Mouse (Mus musculus): ENCODE measurements around the gene Ednrb. TPM values are rescaled to one million over a fixed set of nuclear protein-coding genes. Genes with fewer than 3 reads are reported as not detected.
A peak's percentile ranks its signal among the peaks of the same experiment; 100 is the strongest.

Gene Ednrb
- total and polyA plus RNA-seq, 2 experiments from 2014 or later: 122 to 174 TPM

DNA sequence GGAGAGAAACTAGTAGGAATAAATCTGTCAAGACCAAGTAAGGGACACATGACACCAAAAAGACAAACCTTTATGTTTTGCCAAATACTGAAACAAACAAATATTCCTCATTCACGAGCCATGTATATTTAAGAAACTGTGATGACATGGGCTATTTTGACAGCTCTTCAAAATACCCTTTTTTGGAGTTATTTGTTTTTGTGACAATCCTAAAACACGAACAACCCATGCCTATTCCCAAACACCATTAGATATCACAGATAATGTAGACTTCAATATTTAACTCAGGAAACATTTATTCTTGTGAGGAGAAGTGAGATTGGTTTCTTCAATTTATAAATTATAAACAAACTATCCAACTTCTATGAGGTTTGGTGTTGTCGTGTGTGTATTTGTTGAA, 32.4 kb upstream of the Ednrb start:
- Histone ChIP-seq H3K9ac (replicated peaks; ENCODE audit: low read length, poor library complexity, severe bottlenecking) (no peak overlapping the region), H3K4me3 (ENCODE audit: low read depth, low read length) (no peak overlapping the region), H3K36me3 (ENCODE audit: insufficient read depth, low read length) (no peaks in the 10 kb centered on the region), H3K9me3 (ENCODE audit: low read length) (no peaks in the 10 kb centered on the region), H3K4me2 (ENCODE audit: low read depth, low read length, poor library complexity, severe bottlenecking) (no peak overlapping the region), H3K4me1 (ENCODE audit: insufficient read depth, low read length) (no peaks in the 10 kb centered on the region), H3K27me3 (ENCODE audit: insufficient read depth, low read length) (no peaks in the 10 kb centered on the region), H3K27ac (ENCODE audit: low read depth, low read length) (no peak overlapping the region)
- 90% methylated on average over 3 of the region's 3 CpGs for WGBS
- ATAC-seq (ENCODE audit: low FRiP score) (no peak), DNase-seq (ENCODE audit: low spot score) (no peak)
- no peak for TF ChIP-seq CTCF (IDR thresholded peaks at IDR 0.05)

DNA sequence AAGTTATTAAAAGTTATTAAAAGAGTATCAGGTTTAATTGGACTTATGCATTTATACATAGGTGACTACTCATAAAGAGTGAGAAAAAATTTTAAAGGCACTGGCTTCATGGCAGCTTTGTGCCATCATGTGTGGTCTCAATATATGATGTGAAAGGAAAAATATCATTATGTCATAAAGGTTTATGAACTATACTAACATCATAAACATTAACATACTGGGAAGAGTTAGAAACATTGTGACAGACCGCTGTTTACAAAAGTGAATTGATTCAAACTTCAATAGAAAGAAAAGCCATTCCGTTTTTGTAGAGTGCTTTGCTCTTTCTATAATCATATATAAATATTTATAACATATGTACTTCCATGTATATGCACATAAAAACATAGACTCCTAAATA, 22.4 kb upstream of the Ednrb start:
- Histone ChIP-seq H3K4me1 (ENCODE audit: insufficient read depth, low read length) (no peaks in the 10 kb centered on the region), H3K4me3 (ENCODE audit: low read depth, low read length) (no peak overlapping the region), H3K27me3 (ENCODE audit: insufficient read depth, low read length) (no peaks in the 10 kb centered on the region), H3K9ac (replicated peaks; ENCODE audit: low read length, poor library complexity, severe bottlenecking) (no peak overlapping the region), H3K9me3 (ENCODE audit: low read length) (no peaks in the 10 kb centered on the region), H3K4me2 (ENCODE audit: low read depth, low read length, poor library complexity, severe bottlenecking) (no peak overlapping the region), H3K27ac (ENCODE audit: low read depth, low read length) (no peak overlapping the region), H3K36me3 (ENCODE audit: insufficient read depth, low read length) (no peaks in the 10 kb centered on the region)
- WGBS: 91% methylated on average over 2 of the region's 2 CpGs
- TF ChIP-seq CTCF (IDR thresholded peaks at IDR 0.05): no peak
- ATAC-seq (ENCODE audit: low FRiP score): no peak
- DNase-seq (ENCODE audit: low spot score): no peak

DNA sequence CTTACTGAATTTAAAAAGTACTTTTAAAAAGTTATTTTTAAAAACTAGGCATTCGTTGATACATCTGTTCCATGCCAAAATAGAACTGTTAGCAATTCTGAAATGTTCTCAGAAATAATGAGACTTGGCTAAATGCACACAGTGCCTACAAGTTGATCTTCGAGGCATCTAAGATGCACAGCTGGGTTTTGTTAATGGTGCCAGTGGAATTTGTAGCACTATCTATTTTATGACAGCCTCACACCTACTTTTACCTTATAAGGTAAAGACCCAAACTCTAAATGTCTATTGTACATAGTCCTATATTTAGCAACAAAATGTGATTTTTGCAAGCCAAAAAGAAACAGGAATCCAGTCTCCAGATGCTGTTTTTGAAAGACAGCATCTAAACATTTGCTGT, 21.0 kb upstream of the Ednrb start:
- H3K4me3 ChIP-seq (ENCODE audit: low read depth, low read length): no peak overlapping the region
- no peaks in the 10 kb centered on the region for H3K9me3 ChIP-seq (ENCODE audit: low read length)
- H3K27me3 ChIP-seq (ENCODE audit: insufficient read depth, low read length): no peaks in the 10 kb centered on the region
- TF ChIP-seq CTCF (IDR thresholded peaks at IDR 0.05): no peak
- H3K36me3 ChIP-seq (ENCODE audit: insufficient read depth, low read length): no peaks in the 10 kb centered on the region
- ATAC-seq (ENCODE audit: low FRiP score) (no peak), DNase-seq (ENCODE audit: low spot score) (no peak)
- no peak overlapping the region for H3K4me2 ChIP-seq (ENCODE audit: low read depth, low read length, poor library complexity, severe bottlenecking)
- no peak overlapping the region for H3K27ac ChIP-seq (ENCODE audit: low read depth, low read length)
- 74% methylated on average over 2 of the region's 2 CpGs for WGBS
- H3K9ac ChIP-seq (replicated peaks; ENCODE audit: low read length, poor library complexity, severe bottlenecking): no peak overlapping the region
- no peaks in the 10 kb centered on the region for H3K4me1 ChIP-seq (ENCODE audit: insufficient read depth, low read length)

DNA sequence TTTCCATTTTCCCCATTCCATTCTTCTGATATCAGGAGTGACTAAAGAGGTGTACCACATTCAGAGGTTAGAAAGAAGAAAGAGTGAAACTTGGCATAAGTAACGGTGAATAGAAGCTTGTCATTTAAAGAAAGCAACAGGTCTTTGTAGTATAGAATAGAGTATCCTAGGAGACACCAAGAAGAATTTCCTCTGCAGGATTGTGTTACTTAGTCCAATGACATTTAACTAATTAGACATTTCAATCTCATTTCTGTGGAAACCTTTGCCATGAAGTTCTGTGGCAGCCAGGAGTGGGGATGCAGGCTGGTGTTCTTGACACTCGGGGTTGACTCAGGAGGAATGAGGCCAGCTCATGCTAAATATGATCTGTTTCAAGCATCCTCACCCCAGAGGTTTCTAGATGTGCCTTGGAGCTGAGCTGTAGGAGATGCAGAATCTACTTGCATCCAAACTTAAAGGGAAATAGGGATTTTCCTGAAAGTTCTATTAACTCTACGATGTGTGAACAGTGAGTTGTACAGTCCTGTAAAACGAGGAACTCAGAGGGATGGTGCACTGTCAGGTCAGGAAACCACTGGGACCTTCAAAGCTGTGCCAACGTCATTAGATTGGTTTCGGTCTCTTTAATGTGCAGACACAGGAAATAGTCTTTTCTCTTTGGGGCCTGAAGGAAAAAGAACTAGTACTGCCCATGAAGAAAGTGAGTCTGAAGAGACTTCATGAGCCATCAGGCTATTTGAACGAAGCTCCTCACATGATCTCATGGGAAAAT, 6.1 kb upstream of the Ednrb start:
- WGBS: 61% methylated on average over 7 of the region's 7 CpGs
- Histone ChIP-seq H3K27ac (ENCODE audit: low read depth, low read length) (no peak overlapping the region), H3K27me3 (ENCODE audit: insufficient read depth, low read length) (no peaks in the 10 kb centered on the region), H3K4me2 (ENCODE audit: low read depth, low read length, poor library complexity, severe bottlenecking) (no peak overlapping the region), H3K9ac (replicated peaks; ENCODE audit: low read length, poor library complexity, severe bottlenecking) (no peak overlapping the region), H3K4me3 (ENCODE audit: low read depth, low read length) (no peak overlapping the region), H3K4me1 (ENCODE audit: insufficient read depth, low read length) (no peaks in the 10 kb centered on the region), H3K9me3 (ENCODE audit: low read length) (no peaks in the 10 kb centered on the region), H3K36me3 (ENCODE audit: insufficient read depth, low read length) (no peaks in the 10 kb centered on the region)
- no peak for TF ChIP-seq CTCF (IDR thresholded peaks at IDR 0.05)
- no peak for ATAC-seq (ENCODE audit: low FRiP score)
- no peak for DNase-seq (ENCODE audit: low spot score)

DNA sequence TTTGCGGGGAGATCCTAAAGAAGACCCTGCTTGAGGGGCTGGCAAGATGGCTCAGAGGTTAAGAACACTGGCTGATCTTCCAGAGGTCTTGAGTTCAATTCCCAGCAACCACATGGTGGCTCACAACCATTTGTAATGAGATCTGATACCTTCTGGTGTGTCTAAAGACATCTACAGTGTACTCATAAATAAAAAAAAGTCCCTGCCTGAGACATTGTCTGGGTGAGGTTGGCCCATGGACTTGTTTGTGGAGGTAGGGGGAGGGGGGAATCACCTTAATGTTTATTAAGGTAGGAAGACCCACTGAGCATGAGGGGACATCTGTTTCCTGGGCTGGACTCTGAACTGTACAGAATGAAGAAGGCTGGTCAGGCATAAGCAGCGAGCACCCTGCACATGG, 1.5 kb upstream of the Ednrb start:
- Histone ChIP-seq H3K27me3 (ENCODE audit: insufficient read depth, low read length) (no peaks in the 10 kb centered on the region), H3K4me1 (ENCODE audit: insufficient read depth, low read length) (no peaks in the 10 kb centered on the region), H3K36me3 (ENCODE audit: insufficient read depth, low read length) (no peaks in the 10 kb centered on the region), H3K4me3 (ENCODE audit: low read depth, low read length) (no peak overlapping the region), H3K9me3 (ENCODE audit: low read length) (no peaks in the 10 kb centered on the region), H3K4me2 (ENCODE audit: low read depth, low read length, poor library complexity, severe bottlenecking) (no peak overlapping the region), H3K9ac (replicated peaks; ENCODE audit: low read length, poor library complexity, severe bottlenecking) (no peak overlapping the region), H3K27ac (ENCODE audit: low read depth, low read length) (no peak overlapping the region)
- 99% methylated on average over 2 of the region's 2 CpGs for WGBS
- ATAC-seq (ENCODE audit: low FRiP score) (no peak), DNase-seq (ENCODE audit: low spot score) (no peak)
- TF ChIP-seq CTCF (IDR thresholded peaks at IDR 0.05): no peak

DNA sequence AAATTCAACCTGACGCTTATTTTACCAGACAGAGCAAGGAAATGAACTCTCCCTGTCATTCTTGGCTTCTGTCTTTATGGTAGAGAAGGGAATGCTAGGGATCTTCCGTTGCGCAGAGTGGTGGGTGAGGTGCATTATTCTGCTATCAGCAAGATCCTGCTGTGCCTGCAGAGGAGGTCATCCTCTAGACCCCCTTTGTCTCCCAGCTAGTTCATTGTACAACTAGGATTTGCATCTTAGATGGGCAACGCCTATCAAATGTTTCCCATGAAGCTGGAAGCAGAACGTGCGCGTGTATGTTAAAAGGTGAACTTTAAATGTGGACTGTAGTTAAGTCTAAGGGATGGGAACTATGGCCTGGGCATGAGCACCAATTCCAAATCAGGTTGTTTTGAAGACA, 742 bp upstream of the Ednrb start:
- no peak overlapping the region for H3K4me3 ChIP-seq (ENCODE audit: low read depth, low read length)
- TF ChIP-seq CTCF (IDR thresholded peaks at IDR 0.05): no peak

More for the DNA sequence above, 742 bp upstream of the Ednrb start:
- Histone ChIP-seq H3K9ac (replicated peaks; ENCODE audit: low read length, poor library complexity, severe bottlenecking) (no peak overlapping the region), H3K27ac (ENCODE audit: low read depth, low read length) (peak overlapping the region; percentile 26; the same call in 1 of the 2 replicates), H3K4me2 (ENCODE audit: low read depth, low read length, poor library complexity, severe bottlenecking) (peak overlapping the region; percentile 96; the same call in 1 of the 2 replicates), H3K9me3 (ENCODE audit: low read length) (no peaks in the 10 kb centered on the region), H3K27me3 (ENCODE audit: insufficient read depth, low read length) (no peaks in the 10 kb centered on the region), H3K36me3 (ENCODE audit: insufficient read depth, low read length) (no peaks in the 10 kb centered on the region), H3K4me1 (ENCODE audit: insufficient read depth, low read length) (no peaks in the 10 kb centered on the region)
- ATAC-seq (ENCODE audit: low FRiP score) (no peak), DNase-seq (ENCODE audit: low spot score) (no peak)
- 45% methylated on average over 7 of the region's 7 CpGs for WGBS

Measured in midbrain, postnatal 0 days (tissue).